Mouse (Mus musculus): ENCODE results near the gene Treh. TPM values are rescaled to one million over a fixed set of nuclear protein-coding genes. Genes with fewer than 3 reads are reported as not detected.
A peak's percentile ranks its signal among the peaks of the same experiment; 100 is the strongest.

The Treh gene
- total RNA-seq, 2 experiments from 2014 or later = not detected

DNA sequence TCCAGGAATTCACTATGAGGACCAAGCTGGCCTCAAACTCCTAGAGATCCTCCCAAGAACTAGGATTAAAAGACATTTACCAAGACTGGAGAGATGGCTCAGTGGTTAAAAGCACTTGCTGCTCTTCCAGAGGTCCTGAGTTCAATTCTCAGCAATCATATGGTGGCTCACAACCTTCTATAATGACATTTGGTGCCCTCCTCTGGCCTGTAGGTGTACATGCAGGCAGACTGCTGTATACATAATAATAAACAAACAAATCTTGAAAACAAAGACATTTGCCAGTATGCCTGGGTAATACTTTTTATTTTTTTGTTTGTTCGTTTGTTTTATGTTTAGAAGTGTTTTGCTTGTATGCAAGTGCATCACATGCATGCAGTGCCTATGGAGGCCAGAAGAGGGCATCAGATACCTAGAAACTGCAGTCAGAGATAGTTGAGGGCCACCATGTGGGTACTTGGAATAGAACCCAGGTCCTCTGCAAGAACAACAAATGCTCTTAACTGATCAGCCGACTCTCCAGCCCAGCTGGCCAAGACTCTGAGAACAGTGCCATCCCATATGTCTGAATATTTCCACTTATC lies 5.3 kb downstream of the Treh start:
- DNase-seq (ENCODE audit: low spot score) = no peak

DNA sequence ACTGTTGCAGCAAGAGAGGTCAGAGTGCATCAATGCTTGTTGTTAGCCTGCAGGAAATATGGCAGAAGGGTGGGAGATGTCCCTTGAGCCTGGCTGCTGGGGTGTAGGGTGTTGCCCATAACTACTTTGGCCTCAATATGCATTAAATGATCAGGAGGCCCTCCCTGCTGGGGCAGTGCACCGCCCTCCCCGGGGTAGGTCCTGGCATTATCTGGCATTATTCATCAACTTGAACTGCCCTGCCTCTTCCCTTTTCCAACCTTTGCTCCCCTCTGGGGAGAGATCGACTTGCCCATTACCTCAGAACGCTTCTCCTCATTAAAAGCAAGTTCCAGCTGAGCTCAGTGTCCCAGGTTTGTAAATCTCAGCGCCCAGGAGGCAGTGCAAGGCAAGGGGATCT lies 6.5 kb downstream of the Treh start:
- no peak for DNase-seq (ENCODE audit: low spot score)

DNA sequence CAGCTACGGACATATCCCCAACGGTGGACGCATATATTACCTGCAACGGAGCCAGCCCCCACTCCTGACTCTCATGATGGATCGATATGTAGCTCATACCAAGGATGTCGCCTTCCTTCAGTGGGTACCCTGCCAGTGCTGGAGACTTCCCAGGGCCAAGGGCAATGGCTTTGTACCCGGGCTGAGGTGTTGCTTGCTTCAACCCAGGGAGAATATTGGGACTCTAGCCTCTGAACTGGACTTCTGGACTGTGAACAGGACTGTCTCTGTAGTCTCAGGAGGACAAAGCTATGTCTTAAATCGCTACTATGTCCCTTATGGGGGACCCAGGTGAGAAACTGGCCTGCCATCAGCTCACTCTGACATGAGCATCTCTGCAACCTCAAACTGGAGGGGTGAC lies 10.0 kb downstream of the Treh start:
- DNase-seq (ENCODE audit: low spot score) = no peak

DNA sequence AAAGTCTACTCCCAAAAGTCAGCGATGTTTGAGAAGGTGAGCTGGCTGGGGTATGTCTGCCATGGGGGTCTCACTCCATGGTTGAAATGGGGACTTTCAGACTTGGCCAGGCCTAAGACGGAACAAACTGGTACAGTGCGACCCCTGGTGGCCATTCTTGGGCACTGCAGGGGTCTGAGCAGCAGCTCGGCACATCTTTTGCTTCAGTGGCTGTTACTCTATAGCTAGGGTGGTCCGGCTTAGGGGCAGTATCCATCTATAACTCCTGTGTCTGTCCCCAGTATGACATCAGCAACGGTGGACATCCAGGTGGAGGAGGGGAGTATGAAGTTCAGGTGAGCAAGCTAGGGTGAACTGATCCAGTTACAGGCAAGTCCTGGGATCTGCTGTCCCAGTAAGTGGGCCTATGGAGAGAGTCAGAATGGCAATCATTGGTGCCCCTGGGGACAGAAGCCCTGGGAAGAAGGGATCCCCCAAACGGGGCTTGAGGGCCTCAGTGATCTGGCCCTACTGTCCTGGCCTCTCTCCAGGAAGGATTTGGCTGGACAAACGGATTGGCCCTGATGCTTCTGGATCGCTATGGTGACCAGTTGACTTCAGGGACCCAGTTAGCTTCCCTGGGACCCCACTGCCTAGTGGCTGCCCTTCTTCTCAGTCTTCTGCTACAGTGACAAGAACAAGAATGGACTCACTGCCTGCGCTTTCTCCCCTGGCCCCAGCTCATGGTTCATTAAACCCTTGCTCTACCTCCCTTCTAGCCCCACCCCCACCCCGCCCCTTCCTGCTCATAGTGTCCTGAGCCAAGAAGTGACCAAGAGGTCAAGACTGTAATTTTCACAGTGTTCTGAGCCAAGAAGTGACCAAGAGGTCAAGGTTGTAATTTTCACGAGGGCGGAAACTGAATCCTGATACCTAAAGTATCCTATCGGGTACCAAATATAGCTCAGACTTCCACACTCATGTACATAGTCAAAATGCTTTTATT lies 12.6 kb downstream of the Treh start:
- DNase-seq (ENCODE audit: low spot score) = peak; percentile 74

GRCm38 (mm10) chr9:44686638-44687037 lies 13.6 kb downstream of the Treh start:
- DNase-seq (ENCODE audit: low spot score) = no peak

DNA sequence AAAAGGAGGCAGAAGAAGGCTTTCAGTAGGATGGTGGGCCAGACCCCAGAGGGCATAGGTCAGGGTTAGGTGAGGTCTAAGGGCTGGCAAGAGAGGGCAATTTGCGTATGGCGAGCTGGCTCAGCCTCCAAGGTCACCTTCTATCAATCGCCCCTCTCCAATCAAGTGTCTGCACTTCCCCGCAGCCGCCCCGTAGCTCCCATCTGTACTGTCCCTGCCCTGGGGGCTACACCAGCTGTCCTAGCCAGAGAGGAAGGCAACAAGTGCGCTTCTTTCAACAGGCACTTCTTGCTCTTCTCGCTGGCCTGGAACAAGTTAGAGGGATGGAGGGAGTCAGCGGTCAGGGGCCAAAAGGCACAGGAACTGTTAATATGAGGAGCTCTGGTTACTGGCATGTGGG lies 15.0 kb downstream of the Treh start:
- DNase-seq (ENCODE audit: low spot score) = no peak

- no peak for DNase-seq (ENCODE audit: low spot score)
Measured at GRCm38 (mm10) chr9:44690641-44691040, 17.6 kb downstream of the Treh start.

GRCm38 (mm10) chr9:44691671-44692520 lies 18.9 kb downstream of the Treh start:
- DNase-seq (ENCODE audit: low spot score) = peak; percentile 81

GRCm38 (mm10) chr9:44693071-44693470 lies 20.0 kb downstream of the Treh start:
- DNase-seq (ENCODE audit: low spot score) = no peak

GRCm38 (mm10) chr9:44697866-44698265 lies 24.8 kb downstream of the Treh start:
- no peak for DNase-seq (ENCODE audit: low spot score)

DNA sequence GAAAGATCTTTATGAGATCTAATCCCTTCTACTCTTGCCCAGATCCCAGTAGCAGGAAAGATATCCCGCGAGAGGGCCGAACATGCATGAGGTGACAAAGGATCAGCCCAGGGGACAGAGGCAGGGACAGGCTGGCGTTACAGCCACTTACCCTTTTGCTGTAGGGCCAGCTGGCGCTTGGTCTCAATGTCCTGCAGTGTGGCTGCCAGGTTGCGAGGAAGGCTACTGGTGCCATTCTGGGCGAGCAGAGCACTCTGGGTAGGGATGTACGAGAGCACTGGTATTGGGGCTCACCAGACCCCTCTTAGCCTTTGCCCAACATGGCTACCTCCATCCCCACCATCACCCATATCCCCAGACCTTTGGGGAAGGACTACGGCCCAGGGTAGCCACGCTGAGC lies 26.2 kb downstream of the Treh start:
- no peak for DNase-seq (ENCODE audit: low spot score)

GRCm38 (mm10) chr9:44699730-44700129 lies 26.7 kb downstream of the Treh start:
- no peak for DNase-seq (ENCODE audit: low spot score)

DNA sequence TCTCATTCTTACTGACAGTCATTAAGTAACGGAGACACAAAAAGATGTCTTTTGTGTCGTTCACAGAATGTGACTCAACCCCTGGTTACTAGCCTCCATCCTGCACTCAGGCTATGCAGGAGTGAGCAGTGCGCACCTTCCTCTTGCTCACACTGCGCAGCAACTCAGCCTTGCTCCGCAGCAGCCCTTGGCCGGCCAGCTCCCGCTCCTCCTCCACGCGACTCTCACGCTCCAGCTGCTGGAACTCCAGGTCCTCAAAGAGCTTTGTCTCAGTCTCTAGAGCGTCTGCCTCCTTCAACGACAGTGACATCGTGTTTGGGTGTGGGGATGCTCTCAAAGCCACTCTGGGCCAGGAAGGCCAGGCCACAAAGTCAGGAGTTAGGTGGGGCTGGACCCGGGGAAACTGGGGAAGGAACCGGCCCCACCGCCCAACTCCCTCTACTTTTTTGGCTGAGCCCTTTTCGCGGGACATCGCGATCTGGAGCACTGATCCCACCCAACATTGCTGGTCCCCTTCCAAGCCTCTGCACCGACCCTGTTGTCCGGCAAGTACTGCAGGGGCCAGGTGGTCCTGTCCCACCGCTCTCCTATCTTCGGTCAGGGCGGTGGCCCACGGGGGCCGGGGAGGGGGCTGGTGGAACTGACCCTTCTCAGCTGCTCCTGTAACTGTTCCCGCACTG lies 34.9 kb downstream of the Treh start:
- no peak for DNase-seq (ENCODE audit: low spot score)

DNA sequence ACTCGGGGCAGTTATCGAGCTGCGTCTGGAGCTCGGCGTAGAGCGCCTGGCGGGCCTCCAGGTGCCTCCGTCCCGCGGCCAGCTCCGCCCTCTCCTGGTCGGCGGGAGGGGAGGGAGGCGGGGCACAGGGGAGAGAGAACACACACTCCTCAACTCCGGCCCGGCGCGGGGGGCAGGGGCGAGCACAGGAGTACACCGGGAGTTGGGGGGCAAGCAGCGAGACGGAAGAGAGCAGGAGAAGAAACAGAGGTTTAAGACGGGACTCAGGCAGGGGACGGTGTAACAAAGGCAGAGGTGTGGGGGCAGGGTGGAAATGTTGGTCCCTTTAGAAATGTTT lies 35.4 kb downstream of the Treh start:
- peak; percentile 86 for DNase-seq (ENCODE audit: low spot score)

DNA sequence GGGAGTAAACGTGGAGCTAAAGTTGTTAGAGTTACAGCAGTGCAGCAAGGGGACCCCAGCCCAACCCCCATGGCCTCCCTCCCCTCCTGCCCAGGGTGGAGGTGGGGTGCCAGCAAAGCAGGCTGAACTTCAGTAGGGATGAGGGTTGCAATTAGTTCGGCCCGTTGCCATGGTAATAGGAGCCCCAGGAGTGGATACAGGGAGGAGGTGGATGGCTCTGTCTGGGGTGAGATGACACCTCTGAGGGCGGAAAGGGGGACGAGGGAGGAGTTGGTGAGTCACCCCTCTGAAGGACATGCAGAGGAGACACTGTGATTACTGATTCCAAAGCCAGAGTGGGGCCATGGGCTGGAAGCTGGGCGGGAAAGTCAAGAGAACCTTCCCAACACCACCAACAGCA lies 35.9 kb downstream of the Treh start:
- peak; percentile 33 for DNase-seq (ENCODE audit: low spot score)

GRCm38 (mm10) chr9:44709600-44709999 lies 36.6 kb downstream of the Treh start:
- peak; percentile 34 for DNase-seq (ENCODE audit: low spot score)

- no peak for DNase-seq (ENCODE audit: low spot score)
Measured at GRCm38 (mm10) chr9:44710213-44710612, 37.2 kb downstream of the Treh start.

DNA sequence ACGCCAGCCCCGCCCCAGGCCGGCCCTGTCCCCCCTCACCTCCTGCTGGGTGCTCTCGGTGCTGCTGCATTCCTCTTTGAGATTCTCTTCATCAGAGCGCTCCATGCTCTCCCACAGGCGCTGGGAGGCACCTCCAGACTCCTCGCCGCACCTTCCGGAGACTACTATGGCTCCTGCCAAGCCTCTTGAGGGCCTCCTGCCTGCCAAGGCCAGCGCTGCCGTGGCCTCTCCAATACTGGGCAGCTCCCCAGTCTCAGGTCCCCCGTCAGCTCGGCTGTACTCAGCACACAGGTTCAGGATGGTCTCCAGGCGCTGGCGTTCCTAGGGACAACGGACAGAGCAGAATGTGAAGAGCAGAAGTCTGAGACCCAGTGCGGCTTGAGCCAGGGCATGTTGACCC lies 38.6 kb downstream of the Treh start:
- DNase-seq (ENCODE audit: low spot score) = no peak

DNA sequence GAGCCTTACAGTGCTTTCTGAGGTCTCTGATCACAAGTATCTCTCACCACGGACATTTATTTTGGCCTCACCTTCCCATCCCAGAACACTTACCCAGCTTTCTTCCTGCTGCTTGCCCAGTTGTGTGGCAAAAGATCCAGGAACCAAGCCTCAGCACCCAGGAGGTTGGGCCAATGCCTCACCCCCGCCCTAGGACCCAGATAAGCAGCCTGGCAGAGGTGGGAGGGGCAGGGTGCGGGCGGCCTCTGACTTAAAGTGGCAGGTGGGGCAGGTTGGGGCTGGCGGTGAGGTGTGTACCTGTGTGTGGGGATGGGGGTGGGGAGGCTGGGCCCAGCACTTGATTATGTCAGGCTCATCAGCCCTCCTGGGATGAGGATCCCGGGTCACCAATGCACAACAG lies 40.0 kb downstream of the Treh start:
- DNase-seq (ENCODE audit: low spot score) = no peak

- no peak for DNase-seq (ENCODE audit: low spot score)
Measured at GRCm38 (mm10) chr9:44713574-44713973, 40.5 kb downstream of the Treh start.

DNA sequence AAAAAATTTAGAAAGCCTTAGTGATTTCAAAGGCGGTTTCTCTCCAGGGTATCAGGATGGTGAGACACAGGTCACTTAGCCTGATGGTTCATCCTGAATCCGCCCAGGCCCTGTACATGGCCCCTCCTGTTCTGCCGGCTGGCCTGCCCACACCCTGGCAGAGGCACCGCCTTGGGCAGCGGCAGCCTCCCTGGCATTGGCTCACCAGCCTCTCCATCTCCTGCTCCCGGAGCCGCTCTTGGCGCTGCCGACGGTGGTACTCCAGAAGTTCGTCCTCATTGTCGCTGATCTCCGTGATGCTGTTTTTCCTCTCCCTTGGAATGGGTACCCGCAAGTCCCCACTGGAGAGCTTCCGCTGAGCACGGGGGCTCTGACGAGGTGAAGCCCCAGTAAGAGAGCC lies 42.1 kb downstream of the Treh start:
- no peak for DNase-seq (ENCODE audit: low spot score)
